Mouse (Mus musculus): Measurements from ENCODE around the gene Hspa12b. TPM values are rescaled to one million over a fixed set of nuclear protein-coding genes. Genes with fewer than 3 reads are reported as not detected.

Gene Hspa12b
- 0.69 TPM for polyA plus RNA-seq (2014; fragmentation: Illumina TruSeq; extraction: RNeasy Lipid Tissue Mini Kit (QIAGEN cat#74804); ENCODE audit: low read depth, low replicate concordance)

GRCm38 (mm10) chr2:131127161-131127730 is at the start of gene Hspa12b:
Hspa12b (plus strand) TSS chr2:131127280.

GRCm38 (mm10) chr2:131086667-131087390 is 40.3 kb upstream of the Hspa12b start, which contains the start of gene Siglec1:
Siglec1 (minus strand) TSS chr2:131086765.

GRCm38 (mm10) chr2:131132930-131133547 is 6.0 kb downstream of the Hspa12b start, which contains the start of gene Gm11037:
Gm11037 (plus strand) TSS chr2:131133497.

GRCm38 (mm10) chr2:131159938-131160581 is 33.0 kb downstream of the Hspa12b start, which contains the start of gene 1700037H04Rik:
1700037H04Rik (minus strand) TSS chr2:131160081.

DNA sequence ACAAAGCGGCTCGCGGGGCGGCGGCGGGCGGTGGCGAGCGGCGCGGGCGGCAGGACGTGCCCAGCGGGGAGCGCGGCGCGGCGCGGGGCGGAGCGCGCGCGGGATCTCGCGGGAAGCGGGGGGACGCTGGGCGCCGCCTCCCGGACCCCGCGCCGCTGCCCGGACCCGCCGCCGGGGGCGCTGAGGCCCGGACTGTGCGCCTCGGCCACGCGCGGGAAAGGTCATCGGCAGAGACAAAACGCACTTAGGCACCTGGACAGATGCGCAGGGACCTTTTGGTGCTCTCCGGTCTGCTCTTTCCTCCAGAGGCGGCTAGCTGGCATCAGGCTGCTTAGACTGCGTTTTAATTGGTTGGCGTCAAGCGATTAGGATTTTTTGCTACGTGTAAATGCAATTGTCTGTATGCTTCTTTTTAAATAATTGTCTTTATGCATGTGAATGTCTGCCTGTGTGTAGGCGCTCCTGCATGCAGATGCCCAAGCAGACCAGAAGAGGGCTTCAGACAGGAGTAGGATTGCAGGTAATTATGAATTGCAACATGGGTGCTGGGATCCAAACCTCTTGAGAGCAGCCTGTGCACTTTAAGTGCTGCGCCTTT is 53.0 kb downstream of the Hspa12b start, which contains the start of gene Cenpb:
TSS of gene Cenpb (minus strand) at position 78 of the 598 bp plus-strand sequence.

DNA sequence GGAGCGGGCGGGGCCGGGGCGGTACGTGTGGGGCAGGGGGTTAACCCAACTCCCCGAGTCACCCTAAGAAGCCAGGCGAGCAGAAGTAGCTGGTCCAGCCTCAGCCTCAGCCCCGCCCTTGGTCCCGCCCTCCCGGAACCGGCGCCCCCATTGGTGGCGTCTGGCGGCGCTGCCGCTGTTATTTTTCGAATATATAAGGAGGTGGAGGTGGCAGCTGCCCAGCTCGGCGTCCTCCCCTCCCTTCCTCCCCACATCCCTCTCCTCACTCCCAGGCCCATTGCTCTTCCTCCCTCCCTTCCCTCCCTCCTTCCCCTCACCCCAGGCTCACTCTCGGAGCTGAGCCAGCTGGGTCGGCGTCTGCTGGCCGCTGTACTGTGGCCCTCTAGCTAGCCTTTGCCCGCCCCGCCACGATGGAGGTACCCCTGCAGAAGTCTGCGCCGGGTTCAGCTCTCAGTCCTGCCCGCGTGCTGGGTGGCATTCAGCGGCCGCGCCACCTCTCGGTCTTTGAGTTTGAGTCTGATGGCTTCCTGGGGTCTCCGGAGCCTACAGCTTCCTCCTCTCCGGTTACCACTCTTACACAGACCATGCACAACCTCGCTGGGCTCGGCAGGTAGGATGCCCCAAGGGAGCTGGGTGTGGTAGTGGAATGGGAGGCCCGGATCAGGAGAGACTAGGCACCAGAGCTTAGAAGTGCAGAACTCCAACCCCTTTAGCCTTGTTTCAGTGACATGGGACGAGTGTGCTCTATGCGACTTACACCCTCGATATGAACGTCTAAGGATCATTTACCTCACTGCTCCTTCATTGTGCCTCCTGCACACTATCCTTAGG is 59.9 kb downstream of the Hspa12b start, which contains the start of the genes Cdc25b and Spef1:
TSS of gene Cdc25b (plus strand) at position 179 of the 831 bp plus-strand sequence.
TSS of gene Spef1 (minus strand) at position 512 of the 831 bp plus-strand sequence.

Other genes with a start within 250 kb of the Hspa12b start
- gene 4930402H24Rik, start 220.9 kb upstream of the Hspa12b start, polyA plus RNA-seq (2014; fragmentation: Illumina TruSeq; extraction: RNeasy Lipid Tissue Mini Kit (QIAGEN cat#74804); ENCODE audit: low read depth, low replicate concordance) = 76.6 TPM
- gene Atrn, start 220.8 kb upstream of the Hspa12b start, polyA plus RNA-seq (2014; fragmentation: Illumina TruSeq; extraction: RNeasy Lipid Tissue Mini Kit (QIAGEN cat#74804); ENCODE audit: low read depth, low replicate concordance) = 30.2 TPM
- 0.24 TPM for gene Gfra4, start 84.2 kb upstream of the Hspa12b start, polyA plus RNA-seq (2014; fragmentation: Illumina TruSeq; extraction: RNeasy Lipid Tissue Mini Kit (QIAGEN cat#74804); ENCODE audit: low read depth, low replicate concordance)
- gene Adam33, start 63.5 kb upstream of the Hspa12b start, polyA plus RNA-seq (2014; fragmentation: Illumina TruSeq; extraction: RNeasy Lipid Tissue Mini Kit (QIAGEN cat#74804); ENCODE audit: low read depth, low replicate concordance) = not detected
- not detected for gene Siglec1, start 40.5 kb upstream of the Hspa12b start, polyA plus RNA-seq (2014; fragmentation: Illumina TruSeq; extraction: RNeasy Lipid Tissue Mini Kit (QIAGEN cat#74804); ENCODE audit: low read depth, low replicate concordance)
- gene Gm11037, start 6.2 kb downstream of the Hspa12b start, polyA plus RNA-seq (2014; fragmentation: Illumina TruSeq; extraction: RNeasy Lipid Tissue Mini Kit (QIAGEN cat#74804); ENCODE audit: low read depth, low replicate concordance) = not detected
- 0.57 TPM for gene 1700037H04Rik, start 32.8 kb downstream of the Hspa12b start, polyA plus RNA-seq (2014; fragmentation: Illumina TruSeq; extraction: RNeasy Lipid Tissue Mini Kit (QIAGEN cat#74804); ENCODE audit: low read depth, low replicate concordance)
- gene Cenpb, start 52.8 kb downstream of the Hspa12b start, polyA plus RNA-seq (2014; fragmentation: Illumina TruSeq; extraction: RNeasy Lipid Tissue Mini Kit (QIAGEN cat#74804); ENCODE audit: low read depth, low replicate concordance) = 11.4 TPM
- 2.1 TPM for gene Cdc25b, start 59.7 kb downstream of the Hspa12b start, polyA plus RNA-seq (2014; fragmentation: Illumina TruSeq; extraction: RNeasy Lipid Tissue Mini Kit (QIAGEN cat#74804); ENCODE audit: low read depth, low replicate concordance)
- gene Spef1, start 60.0 kb downstream of the Hspa12b start, polyA plus RNA-seq (2014; fragmentation: Illumina TruSeq; extraction: RNeasy Lipid Tissue Mini Kit (QIAGEN cat#74804); ENCODE audit: low read depth, low replicate concordance) = 1.4 TPM
- 6.0 TPM for gene Ap5s1, start 79.8 kb downstream of the Hspa12b start, polyA plus RNA-seq (2014; fragmentation: Illumina TruSeq; extraction: RNeasy Lipid Tissue Mini Kit (QIAGEN cat#74804); ENCODE audit: low read depth, low replicate concordance)
- gene Mavs, start 106.8 kb downstream of the Hspa12b start, polyA plus RNA-seq (2014; fragmentation: Illumina TruSeq; extraction: RNeasy Lipid Tissue Mini Kit (QIAGEN cat#74804); ENCODE audit: low read depth, low replicate concordance) = 10.3 TPM
- 30.8 TPM for gene Pank2, start 135.2 kb downstream of the Hspa12b start, polyA plus RNA-seq (2014; fragmentation: Illumina TruSeq; extraction: RNeasy Lipid Tissue Mini Kit (QIAGEN cat#74804); ENCODE audit: low read depth, low replicate concordance)
- 33.4 TPM for gene Rnf24, start 225.6 kb downstream of the Hspa12b start, polyA plus RNA-seq (2014; fragmentation: Illumina TruSeq; extraction: RNeasy Lipid Tissue Mini Kit (QIAGEN cat#74804); ENCODE audit: low read depth, low replicate concordance)